Mouse (Mus musculus) spleen, adult 2 months (tissue): ENCODE data around the gene Zfhx3. TPM values are rescaled to one million over a fixed set of nuclear protein-coding genes. Genes with fewer than 3 reads are reported as not detected.
A peak's percentile ranks its signal among the peaks of the same experiment; 100 is the strongest.

ENCODE experiments used
- DNase-seq, 2 experiments: peaks; one replicate each; pipeline versions ENCODE4 v3.0.0 to v3.0.0-alpha.2; 2012 to 2021; ENCODE audit warnings: low spot score in 2 of 2, low read depth in 1 of 2
- H3K27ac ChIP-seq: fragments of 200-500 bp; 2 replicates; pipeline ENCODE4 v1.5.1; 2012; ENCODE audit warnings: low read length, inconsistent platforms; ENCODE audit not compliant: insufficient read depth
- H3K27me3 ChIP-seq: fragments of 200-500 bp; 2 replicates; pipeline ENCODE4 v1.6.1; 2012; ENCODE audit warnings: mild to moderate bottlenecking, moderate library complexity, low read length, inconsistent platforms; ENCODE audit not compliant: control insufficient read depth, insufficient read depth
- H3K36me3 ChIP-seq: fragments of 200-500 bp; 2 replicates; pipeline ENCODE4 v1.6.1; 2012; ENCODE audit warnings: mild to moderate bottlenecking, low read length, inconsistent platforms; ENCODE audit not compliant: control insufficient read depth, insufficient read depth
- H3K4me1 ChIP-seq: fragments of 200-500 bp; 2 replicates; pipeline ENCODE4 v1.6.1; 2011; ENCODE audit warnings: inconsistent platforms; ENCODE audit not compliant: control insufficient read depth, insufficient read depth, insufficient read length
- H3K4me3 ChIP-seq: fragments of 200-500 bp; 2 replicates; pipeline ENCODE4 v1.5.1; 2011; ENCODE audit warnings: mild to moderate bottlenecking, inconsistent platforms; ENCODE audit not compliant: insufficient read depth, insufficient read length; ENCODE audit errors: extremely low read depth
- CTCF ChIP-seq: fragments of 200-500 bp; IDR thresholded peaks from 2 replicates; pipeline ENCODE4 v1.5.1; 2011; ENCODE audit warnings: mild to moderate bottlenecking, inconsistent platforms; ENCODE audit not compliant: insufficient read depth, insufficient read length, insufficient replicate concordance; ENCODE audit errors: extremely low read depth
- POLR2A ChIP-seq: fragments of 200-500 bp; IDR thresholded peaks from 2 replicates; pipeline ENCODE4 v1.6.1; 2011; ENCODE audit warnings: low read depth, low read length, inconsistent platforms
- WGBS: fragments of 180-500 bp; shearing (Covaris S2); methylation state at CpG from one replicate; pipeline ENCODE4 v1.1.7; 2018; 5-methylcytosine and 5-hydroxymethylcytosine counted together
- polyA plus RNA-seq: library from polyadenylated mRNA; depleted of rRNA; stranded (reverse); fragments of >200 nt; gene quantifications from 2 replicates; pipeline ENCODE4 v1.2.3, GENCODE M21; 2012

The Zfhx3 gene
- polyA plus RNA-seq, 1 experiment: 1.5 TPM

- no peak for DNase-seq
- no peak for TF ChIP-seq CTCF
- no peak for TF ChIP-seq POLR2A
- whole genome bisulfite sequencing: 93% methylated on average over 11 of the region's 11 CpGs
- Histone ChIP-seq H3K4me3 (no peak overlapping the region), H3K27ac (no peak overlapping the region), H3K4me1 (no peaks in the 10 kb centered on the region), H3K36me3 (no peaks in the 10 kb centered on the region), H3K27me3 (no peaks in the 10 kb centered on the region)
Observed at GRCm38 (mm10) chr8:108835143-108835542, 892.7 kb downstream of the Zfhx3 start.

- Histone ChIP-seq H3K36me3 (no peaks in the 10 kb centered on the region), H3K4me1 (no peaks in the 10 kb centered on the region; the same call in 1 of the 2 replicates), H3K27me3 (no peaks in the 10 kb centered on the region), H3K4me3 (no peak overlapping the region), H3K27ac (no peak overlapping the region)
- WGBS: 79% methylated on average over 10 of the region's 10 CpGs
- TF ChIP-seq POLR2A (no peak), CTCF (no peak)
- no peak for DNase-seq
Observed at GRCm38 (mm10) chr8:108837788-108838187, 895.3 kb downstream of the Zfhx3 start.

GRCm38 (mm10) chr8:108838761-108839160, 896.3 kb downstream of the Zfhx3 start:
- no peaks in the 10 kb centered on the region for H3K27me3 ChIP-seq
- DNase-seq: no peak
- no peak overlapping the region for H3K4me3 ChIP-seq
- WGBS: 92% methylated on average over 6 of the region's 6 CpGs
- TF ChIP-seq CTCF (no peak), POLR2A (no peak)
- no peaks in the 10 kb centered on the region for H3K36me3 ChIP-seq
- no peak overlapping the region for H3K27ac ChIP-seq
- H3K4me1 ChIP-seq: no peaks in the 10 kb centered on the region; the same call in 1 of the 2 replicates

GRCm38 (mm10) chr8:108842307-108842706, 899.9 kb downstream of the Zfhx3 start:
- H3K4me3 ChIP-seq: no peak overlapping the region
- DNase-seq: no peak
- WGBS: 28% methylated on average over 5 of the region's 5 CpGs
- H3K27ac ChIP-seq: no peak overlapping the region
- TF ChIP-seq POLR2A (no peak), CTCF (no peak)
- no peaks in the 10 kb centered on the region for H3K27me3 ChIP-seq
- H3K36me3 ChIP-seq: no peaks in the 10 kb centered on the region
- H3K4me1 ChIP-seq: no peaks in the 10 kb centered on the region; the same call in 1 of the 2 replicates

- Histone ChIP-seq H3K27me3 (no peaks in the 10 kb centered on the region), H3K36me3 (no peaks in the 10 kb centered on the region), H3K4me1 (peaks cover 9% of the 10 kb centered on the region; the same call in 1 of the 2 replicates), H3K27ac (no peak overlapping the region), H3K4me3 (no peak overlapping the region)
- WGBS: 95% methylated on average over 6 of the region's 6 CpGs
- TF ChIP-seq POLR2A: no peak
- TF ChIP-seq CTCF: no peak
- DNase-seq: no peak
Observed at GRCm38 (mm10) chr8:108846174-108846573, 903.7 kb downstream of the Zfhx3 start.

GRCm38 (mm10) chr8:108846827-108847226, 904.4 kb downstream of the Zfhx3 start:
- H3K27ac ChIP-seq: no peak overlapping the region
- no peaks in the 10 kb centered on the region for H3K27me3 ChIP-seq
- 81% methylated on average over 11 of the region's 11 CpGs for WGBS
- TF ChIP-seq CTCF: no peak
- TF ChIP-seq POLR2A: no peak
- H3K4me1 ChIP-seq: peaks cover 9% of the 10 kb centered on the region; the same call in 1 of the 2 replicates
- no peaks in the 10 kb centered on the region for H3K36me3 ChIP-seq
- no peak overlapping the region for H3K4me3 ChIP-seq
- no peak for DNase-seq

GRCm38 (mm10) chr8:108847356-108847755, 904.9 kb downstream of the Zfhx3 start:
- no peak for TF ChIP-seq CTCF
- TF ChIP-seq POLR2A: no peak
- H3K4me1 ChIP-seq: peaks cover 9% of the 10 kb centered on the region; the same call in 1 of the 2 replicates
- 0 out of 2 replicates have a peak overlapping the region, but pooled peaks have one; percentile 8 for H3K27ac ChIP-seq
- H3K36me3 ChIP-seq: no peaks in the 10 kb centered on the region
- no peaks in the 10 kb centered on the region for H3K27me3 ChIP-seq
- WGBS: 30% methylated on average over 2 of the region's 2 CpGs
- peak in 1 of 2 experiments; percentile 5 for DNase-seq
- H3K4me3 ChIP-seq: no peak overlapping the region
